Comparison of ENCODE assay signal across 10 mouse cellular contexts in the genomic region with DNA sequence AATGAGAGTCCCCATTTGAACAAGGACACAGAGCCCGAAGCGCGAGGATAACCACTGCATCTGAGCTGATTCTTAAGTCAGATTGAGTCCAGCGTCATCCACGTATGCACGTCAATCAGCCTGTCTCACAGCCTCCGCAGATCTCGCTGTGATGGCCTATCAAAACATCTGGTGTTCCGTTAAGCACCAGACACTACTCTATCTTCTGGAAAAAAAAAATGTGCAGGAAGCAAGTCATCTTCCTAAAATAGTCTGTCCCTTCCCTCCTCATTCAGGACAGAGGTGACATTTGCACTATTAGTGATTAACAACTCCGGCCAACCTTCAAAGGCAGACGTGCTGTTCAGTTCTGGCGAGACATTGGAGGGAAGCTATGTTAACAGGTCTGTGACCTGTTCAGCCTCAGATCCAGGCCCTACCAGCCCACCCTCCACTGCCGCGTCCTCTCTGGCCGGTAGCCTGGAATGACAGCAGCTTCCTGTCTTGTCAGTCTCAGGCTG.
DNase-seq lines count a peak whose midpoint lies in the region; ATAC-seq and TF ChIP-seq lines count a peak whose summit lies in the region.
"Had no signal": no experiment of that assay in that cellular context is flagged by ENCODE, and none has a peak within 500 bp of the region (broad histone marks: within the 10 kb centered on the region; RNA-seq: fewer than 3 reads in every experiment).

No protein-coding gene starts in this region.

- H3K4me2 ChIP-seq in kidney, embryonic 16.5 days (replicated peaks; ENCODE audit: low read depth, low read length), result no peak overlapping the region

- TF ChIP-seq EP300 in heart, adult 2 months (IDR thresholded peaks at IDR 0.05; ENCODE audit: insufficient read depth, low read depth, low read length), result 0 out of 2 replicates have a peak, but pooled peaks have one; percentile 11

- H3K36me3 ChIP-seq in heart, adult 2 months (ENCODE audit: control insufficient read depth, insufficient read depth, low read length), result no peaks in the 10 kb centered on the region; the same call in 1 of the 2 replicates
- no peaks in the 10 kb centered on the region for H3K36me3 ChIP-seq in kidney, embryonic 16.5 days (ENCODE audit: insufficient read depth, low read length)

- intact Hi-C loops in heart, adult 2 months (cut with DNase I), result loop anchor here (5.0 to 10.0 kb wide), 2 partner anchors 319 to 374 kb away; no protein-coding TSS in a partner anchor
- intact Hi-C loops in left cerebral cortex, postnatal 25 days (cut with DNase I), result no loop called here

- WGBS in heart, adult 2 months, result 17% methylated on average over 15 of the region's 15 CpGs
- 49% methylated on average over 15 of the region's 15 CpGs for WGBS in kidney, embryonic 16.5 days

- DNase-seq in layer of hippocampus, adult 2 months (ENCODE audit: low spot score in 2 of 2), result no peak
- no peak for DNase-seq in layer of hippocampus, adult 8-10 months (ENCODE audit: low spot score in 2 of 2)
- DNase-seq in heart, adult 2 months, result peak; percentile 59 to 80
- DNase-seq in left cerebral cortex, postnatal 25 days (ENCODE audit: low spot score in 2 of 2), result no peak
- no peak for DNase-seq in gastrocnemius, postnatal 4 days (ENCODE audit: low spot score in 2 of 2)
- no peak for DNase-seq in layer of hippocampus, postnatal 25 days (ENCODE audit: extremely low spot score in 1 of 2, low spot score in 1 of 2)
- DNase-seq: cerebellum, adult 8-10 months had no signal

- TF ChIP-seq POLR2A in heart, adult 2 months (IDR thresholded peaks at IDR 0.05; ENCODE audit: insufficient read depth, low read depth, low read length), result no peak; the same call in 1 of the 2 replicates

- peak overlapping the region; percentile 10; the same call in 1 of the 2 replicates for H3K27ac ChIP-seq in layer of hippocampus, adult 2 months
- peak overlapping the region; percentile 92 for H3K27ac ChIP-seq in heart, adult 2 months
- H3K27ac ChIP-seq in kidney, embryonic 16.5 days (ENCODE audit: low read length), result peak overlapping the region; percentile 84
- H3K27ac ChIP-seq: hindbrain, postnatal 0 days had no signal

- H3K9ac ChIP-seq in heart, adult 2 months (ENCODE audit: low read depth, low read length), result peak overlapping the region; percentile 4; the same call in 1 of the 2 replicates
- peak overlapping the region; percentile 23; the same call in 1 of the 2 replicates for H3K9ac ChIP-seq in kidney, embryonic 16.5 days (replicated peaks; ENCODE audit: low read length)

- H3K4me3 ChIP-seq in layer of hippocampus, adult 2 months, result no peak overlapping the region
- H3K4me3 ChIP-seq in heart, adult 2 months, result no peak overlapping the region
- no peak overlapping the region for H3K4me3 ChIP-seq in kidney, embryonic 16.5 days (ENCODE audit: low read length)

- H3K4me1 ChIP-seq in heart, adult 2 months (ENCODE audit: control insufficient read depth, insufficient read depth, low read length), result peaks cover 36% of the 10 kb centered on the region
- H3K4me1 ChIP-seq in kidney, embryonic 16.5 days (ENCODE audit: insufficient read depth, low read length), result peaks cover 60% of the 10 kb centered on the region

- H3K9me3 ChIP-seq in kidney, embryonic 16.5 days (ENCODE audit: low read length), result no peaks in the 10 kb centered on the region

- H3K79me2 ChIP-seq in heart, adult 2 months (replicated peaks; ENCODE audit: control insufficient read depth, insufficient read depth, low read length), result no peaks in the 10 kb centered on the region

- ATAC-seq in kidney, embryonic 16.5 days (ENCODE audit: low FRiP score, low TSS enrichment), result no peak
- peak; percentile 18; the same call in 1 of the 2 replicates for ATAC-seq in megakaryocyte-erythroid progenitor cell, adult 5-6 weeks (replicated peaks; ENCODE audit: low FRiP score, low TSS enrichment, poor library complexity, severe bottlenecking)
- ATAC-seq: hindbrain, postnatal 0 days had no signal

- TF ChIP-seq CTCF in layer of hippocampus, adult 2 months (conservative IDR thresholded peaks at IDR 0.05), result no peak
- no peak for TF ChIP-seq CTCF in heart, adult 2 months (IDR thresholded peaks at IDR 0.05)

- H3K27me3 ChIP-seq in heart, adult 2 months (ENCODE audit: control insufficient read depth, insufficient read depth, low read length), result no peaks in the 10 kb centered on the region
- no peaks in the 10 kb centered on the region for H3K27me3 ChIP-seq in kidney, embryonic 16.5 days (ENCODE audit: insufficient read depth, low read length)

Comparison
In these comparisons a context has a peak if more than half of its experiments do, and no peak if none do; other contexts are left out.
1. DNase-seq: peak in heart, adult 2 months (2 of 2); none in layer of hippocampus, adult 2 months (0 of 2), layer of hippocampus, adult 8-10 months (0 of 2), left cerebral cortex, postnatal 25 days (0 of 2), gastrocnemius, postnatal 4 days (0 of 2) and layer of hippocampus, postnatal 25 days (0 of 2).
2. H3K27ac ChIP-seq: peak in every context shown above with its lines; median percentile 92 in heart, adult 2 months; 84 in kidney, embryonic 16.5 days; 10 in layer of hippocampus, adult 2 months.